Mouse (Mus musculus) kidney, adult 2 months (tissue): ENCODE data around the gene Rnf126.

Source experiments
- CTCF ChIP-seq: fragments of 200-500 bp; conservative IDR thresholded peaks from 2 replicates; pipeline ENCODE4 v1.5.1; 2011; ENCODE audit warnings: low read depth, mild to moderate bottlenecking, control low read depth, low read length, moderate library complexity, mixed read lengths; ENCODE audit not compliant: insufficient read depth, insufficient read length
- POLR2A ChIP-seq: fragments of 200-500 bp; IDR thresholded peaks from one replicate; pipeline ENCODE4 v1.6.1; 2011; ENCODE audit warnings: low read depth, low read length, control low read depth

GRCm38 (mm10) chr10:79797326-79797725 is 30.6 kb upstream of the Rnf126 start:
- TF ChIP-seq CTCF (no peak), POLR2A (no peak)
